Mouse (Mus musculus): ENCODE results near the gene Bace1. TPM values are rescaled to one million over a fixed set of nuclear protein-coding genes. Genes with fewer than 3 reads are reported as not detected.
A peak's percentile ranks its signal among the peaks of the same experiment; 100 is the strongest.
"Not testable (repeated sequence)": the region's sequence is repeated elsewhere in the genome, so short reads cannot be mapped to it uniquely, and the experiment has no call there.

Gene Bace1
- polyA plus RNA-seq, 1 experiment: 14.3 TPM

DNA sequence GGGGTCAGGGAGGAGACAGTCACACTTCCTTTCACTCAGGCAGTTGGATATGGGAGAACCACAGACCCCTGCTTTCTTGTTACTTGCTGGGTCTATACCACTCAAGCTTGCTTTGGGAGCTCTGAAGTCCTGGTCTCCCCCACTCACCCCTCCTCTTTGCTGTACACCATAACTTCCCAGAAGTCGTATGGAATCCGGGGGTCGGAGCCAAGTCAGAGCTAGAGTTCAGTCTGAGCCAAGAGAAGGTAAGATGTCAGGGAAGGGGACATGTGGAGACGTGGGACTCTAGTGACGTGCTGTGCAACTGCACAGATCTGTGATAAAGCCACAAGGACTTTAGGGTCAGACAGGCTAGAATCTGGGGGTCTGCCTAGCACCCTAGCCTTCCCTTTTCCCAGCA, 2.0 kb downstream of the Bace1 start:
- H3K27ac ChIP-seq (ENCODE audit: insufficient read depth, low read length): no peak overlapping the region
- no peaks in the 10 kb centered on the region for H3K27me3 ChIP-seq (ENCODE audit: control insufficient read depth, insufficient read depth, low read length, poor library complexity, severe bottlenecking)
- H3K4me1 ChIP-seq (ENCODE audit: control insufficient read depth, insufficient read depth, low read length): peaks cover 6% of the 10 kb centered on the region
- H3K36me3 ChIP-seq (ENCODE audit: control insufficient read depth, insufficient read depth, low read length, poor library complexity, severe bottlenecking): no peaks in the 10 kb centered on the region
- H3K4me3 ChIP-seq (ENCODE audit: low read depth, low read length): peak overlapping the region; percentile 53
- no peak overlapping the region for H3K9ac ChIP-seq (ENCODE audit: low read depth, poor library complexity, severe bottlenecking)
- no peaks in the 10 kb centered on the region for H3K9me3 ChIP-seq (replicated peaks; ENCODE audit: control insufficient read depth, insufficient read depth, low read length, poor library complexity, severe bottlenecking)
- no peak for TF ChIP-seq POLR2A (IDR thresholded peaks at IDR 0.05; ENCODE audit: insufficient read depth, low read length)

DNA sequence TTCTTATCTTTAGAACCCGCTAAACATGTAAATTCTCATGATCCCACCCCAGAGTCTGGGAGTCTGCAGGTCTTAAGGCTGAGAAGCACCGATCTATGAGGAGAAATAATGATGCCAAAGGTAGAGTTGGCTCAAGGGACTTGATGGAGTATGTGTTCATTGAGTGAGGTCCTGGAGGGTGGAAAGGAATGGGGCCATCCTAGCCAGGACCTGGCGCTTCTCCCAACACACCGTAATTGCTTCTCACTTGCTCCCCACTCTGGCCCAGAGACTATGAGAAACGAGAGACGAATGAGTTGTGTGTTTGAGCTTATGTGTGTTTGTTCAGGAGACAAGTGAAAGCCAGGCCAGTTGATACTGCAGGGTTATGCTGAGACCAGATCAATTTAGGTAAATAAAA, 3.1 kb downstream of the Bace1 start:
- H3K4me3 ChIP-seq (ENCODE audit: low read depth, low read length): no peak overlapping the region
- no peak for TF ChIP-seq EP300 (IDR thresholded peaks at IDR 0.05; ENCODE audit: insufficient read depth, low read depth, low read length)
- TF ChIP-seq POLR2A (IDR thresholded peaks at IDR 0.05; ENCODE audit: insufficient read depth, low read length): no peak
- no peak for TF ChIP-seq CTCF (IDR thresholded peaks at IDR 0.05; ENCODE audit: low read depth, low read length)
- peaks cover 7% of the 10 kb centered on the region for H3K4me1 ChIP-seq (ENCODE audit: control insufficient read depth, insufficient read depth, low read length)
- no peaks in the 10 kb centered on the region for H3K36me3 ChIP-seq (ENCODE audit: control insufficient read depth, insufficient read depth, low read length, poor library complexity, severe bottlenecking)
- no peaks in the 10 kb centered on the region for H3K9me3 ChIP-seq (replicated peaks; ENCODE audit: control insufficient read depth, insufficient read depth, low read length, poor library complexity, severe bottlenecking)
- H3K27ac ChIP-seq (ENCODE audit: insufficient read depth, low read length): no peak overlapping the region
- H3K9ac ChIP-seq (ENCODE audit: low read depth, poor library complexity, severe bottlenecking): no peak overlapping the region
- H3K27me3 ChIP-seq (ENCODE audit: control insufficient read depth, insufficient read depth, low read length, poor library complexity, severe bottlenecking): no peaks in the 10 kb centered on the region

DNA sequence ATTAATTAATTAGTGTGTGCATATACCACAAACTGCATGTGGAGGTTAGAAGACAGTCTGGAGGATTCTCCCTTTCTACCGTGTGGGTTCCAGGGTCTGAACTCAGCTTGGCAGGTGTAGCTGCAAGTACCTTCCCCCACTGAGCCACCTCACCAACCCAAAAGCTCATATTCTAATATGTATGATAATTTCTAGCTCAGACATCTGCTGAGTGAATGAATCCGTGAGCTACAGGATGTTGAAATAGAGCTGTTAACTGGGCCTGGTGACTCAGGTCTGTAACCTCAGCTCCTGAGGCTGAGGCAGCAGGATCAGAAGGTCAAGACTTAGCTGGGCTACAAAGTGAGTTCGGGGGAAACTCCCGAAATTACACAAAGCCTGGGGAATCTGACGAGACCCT, 4.6 kb downstream of the Bace1 start:
- H3K9ac ChIP-seq (ENCODE audit: low read depth, poor library complexity, severe bottlenecking): no peak overlapping the region
- no peak overlapping the region for H3K4me3 ChIP-seq (ENCODE audit: low read depth, low read length)
- no peaks in the 10 kb centered on the region for H3K36me3 ChIP-seq (ENCODE audit: control insufficient read depth, insufficient read depth, low read length, poor library complexity, severe bottlenecking)
- peaks cover 7% of the 10 kb centered on the region for H3K4me1 ChIP-seq (ENCODE audit: control insufficient read depth, insufficient read depth, low read length)
- H3K9me3 ChIP-seq (replicated peaks; ENCODE audit: control insufficient read depth, insufficient read depth, low read length, poor library complexity, severe bottlenecking): no peaks in the 10 kb centered on the region
- no peaks in the 10 kb centered on the region for H3K27me3 ChIP-seq (ENCODE audit: control insufficient read depth, insufficient read depth, low read length, poor library complexity, severe bottlenecking)
- no peak for TF ChIP-seq EP300 (IDR thresholded peaks at IDR 0.05; ENCODE audit: insufficient read depth, low read depth, low read length)
- TF ChIP-seq CTCF (IDR thresholded peaks at IDR 0.05; ENCODE audit: low read depth, low read length): no peak
- TF ChIP-seq POLR2A (IDR thresholded peaks at IDR 0.05; ENCODE audit: insufficient read depth, low read length): no peak
- H3K27ac ChIP-seq (ENCODE audit: insufficient read depth, low read length): no peak overlapping the region

DNA sequence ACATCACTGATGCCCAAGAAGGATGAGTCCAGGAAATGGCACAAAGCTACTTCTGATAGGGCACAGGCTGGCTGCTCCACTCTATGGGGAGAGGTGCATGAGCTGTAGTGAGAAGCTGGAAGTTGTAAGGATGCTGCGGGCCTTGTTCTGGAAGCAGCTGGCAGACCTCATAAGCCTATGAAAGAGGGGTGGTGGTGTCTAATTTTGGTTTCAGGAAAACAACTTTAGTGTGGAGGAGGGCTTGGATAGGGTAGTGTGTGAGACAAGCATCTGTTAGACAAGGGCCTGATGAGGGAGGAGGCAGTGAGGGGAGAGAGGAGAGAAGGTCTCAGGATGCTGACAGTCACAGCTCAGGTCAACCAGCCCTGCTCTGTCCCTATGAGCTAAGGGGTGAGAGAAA, 5.4 kb downstream of the Bace1 start:
- TF ChIP-seq POLR2A (IDR thresholded peaks at IDR 0.05; ENCODE audit: insufficient read depth, low read length) (no peak), EP300 (IDR thresholded peaks at IDR 0.05; ENCODE audit: insufficient read depth, low read depth, low read length) (no peak), CTCF (IDR thresholded peaks at IDR 0.05; ENCODE audit: low read depth, low read length) (no peak)
- Histone ChIP-seq H3K4me3 (ENCODE audit: low read depth, low read length) (no peak overlapping the region), H3K4me1 (ENCODE audit: control insufficient read depth, insufficient read depth, low read length) (peaks cover 9% of the 10 kb centered on the region), H3K27me3 (ENCODE audit: control insufficient read depth, insufficient read depth, low read length, poor library complexity, severe bottlenecking) (no peaks in the 10 kb centered on the region), H3K9me3 (replicated peaks; ENCODE audit: control insufficient read depth, insufficient read depth, low read length, poor library complexity, severe bottlenecking) (no peaks in the 10 kb centered on the region), H3K27ac (ENCODE audit: insufficient read depth, low read length) (peak overlapping the region; percentile 7; the same call in 1 of the 2 replicates), H3K36me3 (ENCODE audit: control insufficient read depth, insufficient read depth, low read length, poor library complexity, severe bottlenecking) (no peaks in the 10 kb centered on the region), H3K9ac (ENCODE audit: low read depth, poor library complexity, severe bottlenecking) (no peak overlapping the region)

DNA sequence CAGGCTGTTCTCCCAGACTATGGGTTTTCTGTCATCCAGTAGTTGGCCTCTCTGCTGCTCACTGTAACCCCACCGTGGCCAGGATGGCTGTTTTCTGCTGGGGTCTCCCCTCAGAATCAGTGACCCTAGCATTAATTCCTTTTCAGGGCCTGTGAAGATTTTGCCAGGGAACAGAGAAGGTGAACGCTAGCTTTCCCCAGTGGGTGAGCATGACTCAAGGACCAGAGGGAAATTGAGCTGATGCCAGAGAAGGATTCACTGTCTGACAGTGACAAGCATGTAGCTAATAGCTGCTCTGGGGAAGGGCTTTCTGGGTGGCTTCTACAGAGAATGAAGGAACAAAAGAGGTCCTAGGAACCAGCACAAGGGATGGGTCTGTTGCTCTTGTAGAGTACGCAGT, 7.2 kb downstream of the Bace1 start:
- Histone ChIP-seq H3K4me3 (ENCODE audit: low read depth, low read length) (no peak overlapping the region), H3K36me3 (ENCODE audit: control insufficient read depth, insufficient read depth, low read length, poor library complexity, severe bottlenecking) (no peaks in the 10 kb centered on the region), H3K27ac (ENCODE audit: insufficient read depth, low read length) (no peak overlapping the region), H3K4me1 (ENCODE audit: control insufficient read depth, insufficient read depth, low read length) (peaks cover 6% of the 10 kb centered on the region), H3K9ac (ENCODE audit: low read depth, poor library complexity, severe bottlenecking) (no peak overlapping the region), H3K9me3 (replicated peaks; ENCODE audit: control insufficient read depth, insufficient read depth, low read length, poor library complexity, severe bottlenecking) (no peaks in the 10 kb centered on the region), H3K27me3 (ENCODE audit: control insufficient read depth, insufficient read depth, low read length, poor library complexity, severe bottlenecking) (no peaks in the 10 kb centered on the region)
- TF ChIP-seq POLR2A (IDR thresholded peaks at IDR 0.05; ENCODE audit: insufficient read depth, low read length): no peak
- TF ChIP-seq CTCF (IDR thresholded peaks at IDR 0.05; ENCODE audit: low read depth, low read length): no peak
- TF ChIP-seq EP300 (IDR thresholded peaks at IDR 0.05; ENCODE audit: insufficient read depth, low read depth, low read length): no peak

DNA sequence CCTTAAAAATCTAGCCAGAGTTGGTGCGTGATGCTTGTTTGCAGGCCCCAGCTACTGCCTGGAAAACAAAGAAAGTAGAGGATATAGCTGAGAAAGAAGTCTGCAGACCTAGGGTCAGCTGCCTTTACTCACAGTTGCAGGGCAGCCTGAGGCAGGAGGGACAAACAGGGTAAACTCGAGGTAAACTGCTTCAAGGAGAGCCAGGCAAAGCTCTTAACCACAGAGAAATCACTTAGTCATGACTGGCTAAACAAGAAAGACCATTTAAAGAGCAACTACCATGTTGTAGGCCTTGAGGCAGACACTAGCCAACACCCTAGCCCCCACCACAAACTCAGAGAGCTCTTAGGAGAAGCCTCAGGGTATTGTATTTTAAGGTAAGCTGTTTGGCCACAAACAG, 7.8 kb downstream of the Bace1 start:
- not testable (repeated sequence) for H3K27ac ChIP-seq (ENCODE audit: insufficient read depth, low read length); H3K4me3 ChIP-seq (ENCODE audit: low read depth, low read length); H3K9me3 ChIP-seq (replicated peaks; ENCODE audit: control insufficient read depth, insufficient read depth, low read length, poor library complexity, severe bottlenecking); H3K36me3 ChIP-seq (ENCODE audit: control insufficient read depth, insufficient read depth, low read length, poor library complexity, severe bottlenecking); H3K27me3 ChIP-seq (ENCODE audit: control insufficient read depth, insufficient read depth, low read length, poor library complexity, severe bottlenecking); H3K9ac ChIP-seq (ENCODE audit: low read depth, poor library complexity, severe bottlenecking)
- peaks cover 11% of the 10 kb centered on the region for H3K4me1 ChIP-seq (ENCODE audit: control insufficient read depth, insufficient read depth, low read length)
